Mouse (Mus musculus) urinary bladder, adult 18-20 months (tissue): Measurements from ENCODE around the gene Ncapd2.

ENCODE experiments used
- DNase-seq, 2 experiments: peaks; one replicate each; pipeline ENCODE4 v3.0.0; 2022; ENCODE audit warnings: low spot score in 2 of 2, mixed read lengths in 2 of 2

The Ncapd2 gene

GRCm38 (mm10) chr6:125191332-125192015, at the start of gene Ncapd2, which contains the start of gene Mrpl51:
Gene Ncapd2, minus strand, starts transcription at chr6:125191701.
Gene Mrpl51, plus strand, starts transcription at chr6:125191801.
- DNase-seq, result peak; percentile 94 to 95

- DNase-seq, result no peak
These were observed 49.1 kb upstream of the Ncapd2 start for GRCm38 (mm10) chr6:125240617-125241016.

DNA sequence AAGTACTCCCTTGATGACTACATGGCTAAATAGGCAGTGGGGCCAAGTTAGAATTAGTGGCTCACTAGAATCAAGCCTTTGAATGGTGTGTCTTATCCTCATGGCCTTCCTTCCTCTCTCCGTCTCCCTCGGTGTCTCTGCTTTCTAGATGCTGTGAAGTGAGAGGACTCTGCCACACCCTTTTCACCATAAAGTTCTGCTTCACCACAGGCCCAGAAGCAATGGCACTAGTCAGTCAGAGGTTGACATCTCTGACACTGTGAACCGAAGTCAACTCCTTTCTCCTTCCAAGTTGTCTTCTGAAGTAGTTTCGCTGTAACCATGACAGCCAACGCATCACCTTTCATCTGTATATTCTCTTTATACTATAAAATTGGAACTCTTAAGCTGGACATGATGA, 48.0 kb upstream of the Ncapd2 start:
- no peak for DNase-seq

- DNase-seq, result no peak
These were observed 46.9 kb upstream of the Ncapd2 start for GRCm38 (mm10) chr6:125238396-125238795.

DNA sequence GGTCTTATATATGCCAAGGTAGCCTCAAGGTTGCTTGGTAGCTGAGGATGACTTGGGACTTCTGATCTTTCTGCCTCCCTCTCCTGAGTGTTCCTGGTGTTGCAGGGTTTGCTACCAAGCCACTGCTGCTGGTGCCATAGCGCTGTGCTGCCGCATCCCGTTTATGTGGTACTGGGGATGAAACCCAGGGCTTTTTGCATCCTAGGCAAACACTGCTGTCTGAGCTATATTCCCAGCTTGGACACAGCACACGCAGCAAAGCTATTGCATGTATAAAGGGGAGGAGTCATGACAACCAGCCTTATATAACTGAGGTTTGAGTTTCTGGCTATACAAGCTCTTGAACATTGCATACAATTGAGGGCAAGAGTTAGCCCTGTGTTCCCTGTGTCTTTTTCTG, 45.9 kb upstream of the Ncapd2 start:
- DNase-seq, result no peak

DNA sequence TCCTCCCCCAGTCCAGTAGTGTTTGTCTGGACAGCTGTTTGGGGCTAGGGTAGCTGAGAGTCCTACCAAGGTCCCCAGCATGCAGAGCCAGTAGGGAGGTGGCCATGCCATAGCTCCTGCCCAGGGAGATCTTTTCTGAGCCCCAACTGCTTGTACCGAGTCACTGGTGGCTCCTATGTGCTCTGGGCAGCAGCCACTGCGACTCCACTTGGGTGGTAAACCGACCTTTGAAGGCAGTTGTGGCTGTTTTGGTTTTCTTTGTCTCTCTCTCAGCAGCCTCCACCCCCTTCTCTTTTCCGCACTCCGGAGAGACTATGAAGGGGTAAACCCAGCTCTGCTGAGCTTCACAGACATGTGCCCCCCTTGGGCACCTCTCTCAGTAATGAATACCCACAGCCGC, 45.3 kb upstream of the Ncapd2 start, which contains the start of gene Cd27:
TSS of gene Cd27 (minus strand) at position 229 of the 400 bp plus-strand sequence.
- no peak for DNase-seq

- no peak for DNase-seq
These were observed 44.8 kb upstream of the Ncapd2 start for GRCm38 (mm10) chr6:125236341-125236740.

GRCm38 (mm10) chr6:125234520-125234828, 43.0 kb upstream of the Ncapd2 start:
- no peak for DNase-seq

DNA sequence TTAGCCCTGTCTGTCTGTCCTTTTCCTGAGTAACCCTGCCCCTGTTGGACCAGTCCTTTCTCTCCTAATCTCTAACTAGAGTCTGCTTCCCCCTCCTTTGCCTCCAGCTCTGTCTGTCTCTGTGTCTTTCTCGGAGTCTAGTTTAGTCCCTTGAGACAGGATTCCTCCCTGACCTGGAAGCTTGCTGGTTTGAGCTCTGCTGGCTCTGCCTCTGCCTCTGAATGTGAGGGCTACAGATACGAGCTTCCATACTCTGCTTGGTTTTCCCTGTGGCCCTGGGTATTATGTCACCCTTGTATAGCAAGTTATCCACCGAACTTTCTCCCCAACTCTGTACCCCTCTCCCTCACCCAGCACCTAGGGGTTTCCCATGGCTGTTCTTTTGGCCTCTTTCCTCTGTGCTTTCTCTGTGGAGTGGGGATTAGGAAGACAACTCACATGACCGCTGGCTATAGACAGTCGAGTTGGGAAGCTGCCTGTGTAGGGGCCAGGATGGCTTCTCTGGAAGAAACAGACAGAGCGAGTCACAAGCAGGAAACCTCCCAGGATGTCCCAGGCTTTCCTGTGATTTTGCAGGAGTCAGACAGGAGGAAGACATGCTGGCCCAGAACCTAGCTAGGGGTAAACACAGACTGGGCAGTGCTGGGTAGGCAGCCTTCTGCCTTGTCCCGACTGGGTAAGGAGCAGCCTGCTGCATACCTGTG, 42.5 kb upstream of the Ncapd2 start:
- no peak for DNase-seq

GRCm38 (mm10) chr6:125232516-125232915, 41.0 kb upstream of the Ncapd2 start:
- DNase-seq, result no peak

DNA sequence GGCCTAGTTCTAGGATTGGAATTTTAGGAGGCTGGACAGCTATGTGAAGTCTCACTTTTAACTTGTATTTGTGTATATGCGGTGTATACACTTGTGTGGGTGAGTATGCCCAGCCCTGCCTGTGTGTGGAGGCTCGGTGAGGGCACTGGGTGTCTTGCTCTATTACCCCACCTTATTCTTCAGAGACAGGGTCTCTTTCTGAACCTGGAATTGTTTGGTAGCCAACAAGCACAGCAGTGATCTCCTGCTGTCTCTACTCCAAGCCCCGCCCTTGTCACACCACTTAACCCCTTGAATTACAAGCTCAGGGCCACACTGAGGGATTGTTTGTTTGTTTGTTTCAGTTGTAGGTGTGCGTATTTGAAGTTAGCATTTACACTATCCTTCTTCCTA, 40.5 kb upstream of the Ncapd2 start:
- no peak for DNase-seq

DNA sequence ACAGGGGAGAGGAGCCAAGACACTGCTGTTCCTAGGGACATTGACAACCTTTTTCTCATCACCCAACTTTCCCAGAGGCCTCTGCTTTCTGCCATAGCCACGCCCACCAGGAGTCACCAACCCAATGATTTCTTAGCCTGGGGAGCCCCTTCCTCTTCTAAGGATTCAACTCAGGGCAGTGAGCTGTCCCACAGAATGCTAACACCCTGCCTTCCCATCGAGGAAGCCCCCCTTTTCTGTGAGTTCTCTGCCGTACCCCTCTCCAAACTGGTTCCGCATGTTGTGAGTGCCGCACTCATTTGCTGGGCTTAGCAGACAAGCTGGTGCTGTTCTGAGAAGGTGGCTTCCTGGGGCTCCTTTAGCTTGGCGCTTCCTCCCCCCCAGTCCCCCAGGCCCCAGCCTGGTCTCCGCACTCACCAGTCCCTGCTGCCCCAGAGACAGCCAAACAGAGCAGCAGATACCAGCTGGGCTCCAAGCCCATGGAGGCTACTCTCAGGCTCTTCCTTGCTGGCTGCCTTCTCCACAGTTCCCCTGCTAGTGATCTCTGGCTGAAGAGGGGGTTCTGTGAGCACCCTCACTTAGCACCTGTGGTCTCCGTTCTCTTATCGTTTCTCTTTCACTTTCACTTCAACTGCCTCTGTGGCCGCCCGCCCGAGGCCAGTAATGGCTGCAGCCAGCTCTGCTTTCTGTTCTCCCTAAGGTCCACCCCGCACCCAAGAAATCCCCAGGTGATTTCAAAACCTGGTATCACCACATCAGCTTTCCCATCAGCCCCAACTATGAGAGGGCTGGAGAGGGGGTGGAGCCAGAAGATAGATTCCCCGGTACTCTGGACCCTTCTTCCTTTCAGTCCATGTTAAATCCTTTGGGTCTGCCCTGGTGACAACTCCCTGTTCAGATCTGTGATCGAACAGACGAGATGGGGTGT, 39.9 kb upstream of the Ncapd2 start, which contains the start of gene Tapbpl:
TSS of gene Tapbpl (minus strand) at position 744 of the 928 bp plus-strand sequence.
- peak; percentile 42 to 53 for DNase-seq

DNA sequence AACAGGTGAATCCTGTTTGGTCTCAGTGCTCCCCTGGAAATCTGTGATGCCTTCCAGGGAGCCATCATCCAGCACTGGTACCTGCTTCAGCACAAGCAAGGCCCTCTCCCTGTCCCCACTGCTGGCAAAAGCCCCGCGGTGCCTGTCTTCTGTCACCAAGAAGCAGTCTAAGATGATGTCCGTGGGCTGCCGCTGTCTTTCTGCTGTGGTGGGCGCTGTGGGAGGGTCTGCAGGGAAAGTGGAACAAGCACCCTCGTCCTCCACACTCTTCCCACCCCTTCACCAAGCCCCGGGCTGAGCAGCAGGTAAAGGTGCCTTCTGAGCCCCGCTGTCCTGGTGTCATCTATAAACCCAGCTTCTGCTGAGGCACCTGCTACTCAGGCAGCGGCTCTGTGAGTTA, 39.1 kb upstream of the Ncapd2 start:
- DNase-seq, result no peak

DNA sequence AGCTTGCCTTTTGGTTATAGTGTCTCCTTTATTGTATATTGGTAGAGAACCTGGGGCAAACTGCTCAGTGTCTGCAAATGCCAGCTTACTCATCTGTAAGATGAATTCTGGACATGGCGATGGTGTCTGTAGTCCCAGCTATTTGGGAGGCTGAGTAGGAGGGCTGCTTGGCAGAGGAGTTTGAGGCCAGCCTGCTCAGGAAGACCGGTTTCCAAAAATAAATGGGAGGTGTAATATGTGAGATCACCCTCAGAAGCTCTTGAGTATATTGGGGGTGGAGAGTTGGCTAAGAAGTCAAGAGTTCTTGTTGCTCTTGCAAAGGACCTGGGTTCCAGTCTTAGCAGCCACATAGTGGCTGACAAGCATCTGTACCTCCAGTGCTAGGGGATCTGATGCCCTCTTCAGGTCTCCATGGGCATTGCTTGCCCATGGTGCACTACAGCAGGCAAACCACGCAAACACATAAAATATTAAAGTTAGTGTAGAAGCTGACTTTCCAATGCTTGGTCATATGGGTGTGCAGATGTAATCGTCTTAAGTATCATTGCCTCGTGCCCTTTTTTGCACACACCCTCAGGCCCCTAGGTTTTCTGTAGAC, 34.1 kb upstream of the Ncapd2 start:
- no peak for DNase-seq

DNA sequence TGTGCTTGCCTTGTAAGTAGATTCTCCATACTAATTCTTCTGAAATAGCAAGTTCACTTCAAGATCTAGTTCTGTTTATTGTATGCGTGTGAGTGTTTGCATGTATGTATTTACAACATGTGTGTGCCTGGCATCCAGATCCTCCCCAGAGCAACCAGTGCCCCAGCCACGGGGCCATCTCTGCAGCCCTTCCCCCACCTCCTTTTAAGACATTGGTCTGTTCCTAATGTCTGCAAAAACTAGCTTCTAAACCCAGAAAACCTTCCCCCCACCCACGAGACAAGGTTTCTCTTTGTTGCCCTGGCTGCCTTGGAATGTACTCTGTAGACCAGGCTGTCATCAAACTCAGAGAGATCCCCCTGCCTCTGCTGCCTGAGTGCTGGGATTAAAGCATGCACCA, 31.1 kb upstream of the Ncapd2 start:
- no peak for DNase-seq

- DNase-seq, result no peak
These were observed 30.6 kb upstream of the Ncapd2 start for GRCm38 (mm10) chr6:125222146-125222545.

DNA sequence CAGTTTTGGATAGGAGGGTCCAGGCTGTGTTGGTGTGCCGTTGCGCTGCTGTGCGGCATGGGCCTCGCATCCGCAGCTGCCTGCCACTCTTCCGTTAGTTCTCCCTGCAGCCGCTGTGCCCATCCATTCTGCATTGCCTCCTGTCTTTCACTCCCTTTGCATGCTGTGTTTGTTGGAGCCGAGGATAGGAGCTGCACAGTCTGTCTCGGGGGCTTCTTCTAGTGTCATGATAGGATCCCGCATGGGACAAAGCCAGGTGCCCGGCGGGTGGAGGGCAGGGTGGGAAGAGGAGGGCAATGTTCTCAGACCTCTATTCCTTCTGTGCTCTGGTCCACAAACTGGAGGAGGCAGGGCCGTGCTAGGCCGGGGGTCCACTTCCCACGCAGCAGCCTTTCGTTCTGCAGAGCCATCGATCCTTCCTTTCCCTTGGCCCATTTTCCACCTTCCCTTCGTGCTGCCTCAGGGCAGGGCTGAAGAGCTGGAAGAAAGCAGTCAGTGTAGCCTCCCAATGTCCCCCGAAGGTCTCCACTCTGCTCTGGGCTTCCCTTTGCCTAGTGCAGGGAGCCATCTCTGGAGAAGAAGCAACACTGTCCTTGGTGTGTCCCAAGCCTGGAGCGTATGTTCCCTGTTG, 29.7 kb upstream of the Ncapd2 start:
- no peak for DNase-seq

DNA sequence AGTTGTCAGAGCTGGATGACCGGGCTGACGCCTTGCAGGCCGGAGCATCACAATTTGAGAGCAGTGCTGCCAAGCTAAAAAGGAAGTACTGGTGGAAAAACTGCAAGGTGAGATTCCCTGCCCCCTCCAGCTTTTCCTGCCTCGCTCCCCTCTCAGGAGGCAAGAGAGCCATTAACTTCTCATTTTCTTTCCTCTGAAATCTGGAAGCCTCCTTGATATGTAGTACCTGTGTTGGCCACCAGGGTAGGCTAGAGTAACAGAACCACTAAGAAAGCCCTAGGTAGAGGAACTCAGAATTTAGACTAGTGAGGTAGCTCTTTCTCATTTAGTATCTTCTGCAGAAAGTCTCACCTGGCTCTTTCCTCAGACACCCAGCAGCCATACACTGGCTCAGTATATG, 27.5 kb upstream of the Ncapd2 start:
- DNase-seq, result no peak

DNA sequence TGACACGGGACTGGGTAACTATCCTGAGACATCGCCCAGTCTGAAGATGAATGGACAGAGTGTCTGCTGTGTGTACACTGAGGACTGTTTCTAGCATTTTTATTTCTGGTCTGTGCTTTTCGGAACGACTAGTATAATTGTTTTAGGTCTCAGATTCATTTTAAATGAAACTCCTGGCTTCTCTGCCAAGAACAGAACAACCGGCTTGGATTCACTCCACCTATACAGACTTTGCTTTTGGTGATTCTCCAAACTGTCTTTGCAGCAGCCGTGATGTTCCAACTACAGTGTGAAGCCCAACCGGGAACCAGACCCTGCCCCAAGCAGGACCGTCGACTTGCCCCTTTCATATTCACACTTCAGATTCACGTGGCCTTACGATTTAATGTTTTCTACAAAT, 26.4 kb upstream of the Ncapd2 start:
- DNase-seq, result no peak

- DNase-seq, result no peak
These were observed 25.4 kb upstream of the Ncapd2 start for GRCm38 (mm10) chr6:125216898-125217297.
